Mouse (Mus musculus) frontal cortex, adult (tissue): Measurements from ENCODE around the gene Fpgs.

Source experiments
- ATAC-seq: cut with Nextera tagmentation; 2 replicates; pipeline ENCODE4 v1.9.2; 2017; ENCODE audit warnings: mild to moderate bottlenecking, moderate library complexity, mixed read lengths; ENCODE audit not compliant: low TSS enrichment

Gene Fpgs

DNA sequence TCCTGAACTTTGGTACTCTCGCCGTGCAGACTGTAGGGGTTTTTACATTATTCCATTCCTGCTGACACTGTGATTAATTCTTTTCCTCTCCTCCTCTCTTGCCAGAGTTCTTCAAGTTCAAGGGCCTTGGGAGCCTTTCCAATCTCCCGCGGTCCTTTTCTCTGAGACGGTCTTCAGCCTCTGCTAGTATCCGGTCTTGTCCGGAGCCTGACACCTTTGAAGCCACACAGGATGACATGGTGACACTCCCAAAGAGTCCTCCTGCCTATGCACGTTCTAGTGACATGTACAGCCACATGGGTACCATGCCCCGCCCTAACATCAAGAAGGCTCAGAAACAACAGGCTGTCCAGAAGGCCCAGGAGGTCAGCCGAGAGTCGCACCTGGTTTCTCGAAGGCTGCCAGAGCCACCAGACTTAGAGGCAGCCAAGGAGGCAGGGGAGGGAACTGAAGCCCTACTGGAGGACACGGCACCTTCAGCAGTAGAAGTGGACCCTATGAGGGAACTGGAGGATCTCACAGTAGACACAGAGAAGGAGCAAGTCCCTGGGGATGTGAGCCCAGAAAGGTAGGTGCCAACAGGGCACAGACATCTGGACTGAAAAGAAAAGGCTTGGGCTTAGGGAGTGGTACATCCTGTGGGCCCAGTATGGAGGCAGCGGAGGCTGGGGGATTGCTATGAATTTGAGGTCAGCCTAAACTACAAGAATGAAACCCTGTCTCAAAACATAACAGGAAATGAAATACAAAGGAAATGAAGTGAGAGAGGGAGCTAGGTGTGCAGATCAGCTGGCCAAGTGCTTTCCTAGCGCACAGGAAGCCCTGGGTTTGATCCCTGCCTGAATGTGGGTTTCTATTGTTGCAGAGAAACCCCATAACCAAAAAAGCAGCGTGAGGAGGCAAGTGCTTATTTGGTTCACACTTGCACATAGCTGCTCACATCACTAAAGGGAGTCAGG is 21.2 kb upstream of the Fpgs start:
- no peak for ATAC-seq

DNA sequence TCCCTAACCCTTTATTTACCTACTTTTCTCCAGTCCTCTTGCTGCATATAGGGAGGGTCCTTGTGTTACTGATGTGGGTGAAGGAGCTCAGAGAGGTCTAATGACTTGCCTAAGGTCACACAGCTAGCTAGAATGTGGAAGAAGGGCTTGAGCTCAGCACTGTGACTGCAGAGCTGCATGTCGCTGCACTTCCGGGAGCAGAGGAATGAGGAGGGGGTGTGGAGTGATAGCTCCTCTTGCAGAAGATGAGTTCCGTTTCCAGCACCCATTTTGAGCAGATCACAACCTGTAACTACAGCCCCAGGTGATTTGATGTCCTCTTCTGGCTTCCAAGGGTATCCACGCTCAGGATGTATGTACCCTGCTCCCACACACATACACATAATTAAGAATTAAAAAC is 20.2 kb upstream of the Fpgs start:
- ATAC-seq = no peak

DNA sequence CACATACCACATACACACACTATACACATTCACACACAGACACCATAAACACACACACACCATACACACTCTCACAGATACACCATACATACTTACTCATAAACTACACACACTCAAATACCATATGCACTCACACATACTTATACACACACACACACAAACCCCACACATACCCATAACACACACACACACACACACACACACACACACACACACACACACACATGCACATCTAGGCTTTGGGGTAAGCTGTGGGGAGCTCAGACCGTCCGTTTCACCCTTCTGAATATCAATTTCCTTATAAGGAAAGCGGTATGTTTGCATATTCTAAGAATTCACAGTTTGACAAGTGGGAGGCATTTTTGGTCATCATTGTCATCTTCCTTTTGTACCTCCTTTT is 18.6 kb upstream of the Fpgs start:
- ATAC-seq = no peak

DNA sequence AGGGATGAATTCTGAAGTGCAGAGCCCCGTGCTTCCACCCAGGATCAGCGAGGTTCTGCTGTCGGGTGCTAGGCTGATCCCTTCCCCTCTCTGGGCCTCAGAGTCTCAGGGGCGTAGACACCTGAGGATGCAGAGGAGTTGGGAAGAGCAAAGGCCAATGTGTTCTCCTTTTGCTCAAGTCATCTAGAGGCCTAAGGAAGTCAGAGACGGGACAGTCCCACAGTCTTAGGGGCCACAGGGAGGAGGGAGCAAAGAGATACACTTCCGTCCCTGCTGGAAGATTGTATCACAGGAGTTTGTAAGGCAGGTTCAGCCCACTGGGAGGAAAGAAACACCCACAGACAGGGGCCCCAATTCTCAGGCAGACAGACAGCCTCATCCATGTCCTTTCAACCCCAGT is 18.1 kb upstream of the Fpgs start:
- ATAC-seq = no peak

DNA sequence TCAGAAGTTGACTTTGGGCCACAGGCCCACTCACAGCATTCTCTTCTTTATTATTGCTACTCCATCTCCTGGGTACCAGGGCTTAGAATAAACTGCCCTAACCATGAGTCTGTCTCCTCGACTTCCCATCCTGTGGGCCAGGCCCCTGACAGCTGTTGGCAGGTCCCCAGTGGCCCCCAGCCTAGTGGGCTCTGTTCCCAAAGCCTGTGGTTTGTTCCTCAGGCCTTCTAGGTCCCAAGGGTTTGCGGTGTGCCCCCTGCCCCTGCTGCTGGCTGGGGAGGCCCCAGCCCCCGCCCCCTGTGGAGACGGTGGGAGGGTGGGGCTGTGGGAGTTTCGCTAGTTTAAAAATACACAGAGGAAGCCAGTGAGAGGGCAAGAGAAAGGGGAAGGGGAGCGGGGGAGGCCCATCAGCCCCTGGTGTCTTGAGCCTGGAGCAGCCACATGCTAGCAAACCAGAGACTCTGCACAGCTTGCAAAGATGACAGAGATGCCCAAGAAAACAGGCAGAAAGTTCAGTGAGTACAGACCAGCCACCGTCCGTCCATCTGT is 16.8 kb upstream of the Fpgs start, which contains the start of gene Sh2d3c:
Sh2d3c (plus strand) TSS at position 375 of the 549 bp plus-strand sequence.
- ATAC-seq = no peak

DNA sequence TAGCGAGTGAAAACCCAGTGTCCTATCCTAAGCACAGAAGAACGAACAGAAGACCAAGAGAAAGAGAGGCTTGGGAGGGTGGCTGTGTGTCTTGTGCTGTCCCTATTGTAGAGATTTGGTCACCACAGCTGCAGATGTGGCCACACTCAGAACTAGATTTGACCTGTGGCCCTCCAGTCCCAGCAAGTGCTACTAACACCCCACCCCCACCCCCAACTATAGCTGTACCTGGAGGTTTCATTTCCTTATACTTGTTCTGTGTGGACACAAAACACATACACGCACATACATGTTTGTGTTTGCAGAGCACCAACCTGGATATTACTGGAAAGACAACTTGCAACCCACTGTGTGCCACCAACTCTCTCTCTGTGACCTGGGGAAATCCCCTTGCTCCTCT is 16.1 kb upstream of the Fpgs start:
- ATAC-seq = no peak

DNA sequence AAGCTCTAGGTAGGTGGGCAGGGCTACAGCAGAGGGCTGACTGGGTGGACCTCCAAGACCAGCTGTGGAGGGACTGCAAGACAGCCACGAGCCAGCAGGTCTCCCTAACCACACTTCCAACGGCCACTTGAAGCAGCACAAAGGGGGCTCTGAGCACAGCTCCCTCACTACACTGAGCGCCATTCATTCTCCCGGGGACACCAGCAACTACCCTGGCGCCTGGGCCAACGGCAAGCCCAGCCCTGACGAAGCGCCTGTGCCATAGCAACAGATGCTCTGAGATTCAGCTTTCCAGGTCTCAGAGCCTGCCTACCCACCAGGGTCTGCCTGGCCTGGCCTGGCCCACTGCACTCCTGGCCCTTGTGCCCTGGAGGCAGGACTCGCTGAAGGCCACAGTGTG is 14.8 kb upstream of the Fpgs start:
- ATAC-seq = no peak

DNA sequence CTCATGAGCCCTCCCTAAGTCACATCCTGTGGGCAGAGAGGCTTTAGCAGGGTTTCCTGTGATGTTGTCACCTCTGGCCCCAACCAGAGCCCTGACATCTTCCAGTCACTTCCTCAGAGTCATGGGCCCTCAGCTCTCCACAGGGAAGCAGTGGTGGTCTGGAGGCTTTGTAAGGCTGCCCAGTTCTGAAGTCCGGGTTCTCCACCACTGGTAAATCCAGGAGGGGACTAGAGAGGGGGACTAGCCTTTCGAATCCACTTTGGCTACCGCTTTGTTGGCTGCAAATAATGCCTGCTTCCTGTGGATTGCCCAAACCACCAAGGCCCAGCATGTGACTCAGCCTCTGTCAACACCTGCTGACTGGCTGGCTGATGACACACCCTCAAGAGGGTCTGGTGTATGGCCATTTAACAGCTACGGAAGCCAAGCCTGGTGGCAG is 11.1 kb upstream of the Fpgs start:
- ATAC-seq = no peak

DNA sequence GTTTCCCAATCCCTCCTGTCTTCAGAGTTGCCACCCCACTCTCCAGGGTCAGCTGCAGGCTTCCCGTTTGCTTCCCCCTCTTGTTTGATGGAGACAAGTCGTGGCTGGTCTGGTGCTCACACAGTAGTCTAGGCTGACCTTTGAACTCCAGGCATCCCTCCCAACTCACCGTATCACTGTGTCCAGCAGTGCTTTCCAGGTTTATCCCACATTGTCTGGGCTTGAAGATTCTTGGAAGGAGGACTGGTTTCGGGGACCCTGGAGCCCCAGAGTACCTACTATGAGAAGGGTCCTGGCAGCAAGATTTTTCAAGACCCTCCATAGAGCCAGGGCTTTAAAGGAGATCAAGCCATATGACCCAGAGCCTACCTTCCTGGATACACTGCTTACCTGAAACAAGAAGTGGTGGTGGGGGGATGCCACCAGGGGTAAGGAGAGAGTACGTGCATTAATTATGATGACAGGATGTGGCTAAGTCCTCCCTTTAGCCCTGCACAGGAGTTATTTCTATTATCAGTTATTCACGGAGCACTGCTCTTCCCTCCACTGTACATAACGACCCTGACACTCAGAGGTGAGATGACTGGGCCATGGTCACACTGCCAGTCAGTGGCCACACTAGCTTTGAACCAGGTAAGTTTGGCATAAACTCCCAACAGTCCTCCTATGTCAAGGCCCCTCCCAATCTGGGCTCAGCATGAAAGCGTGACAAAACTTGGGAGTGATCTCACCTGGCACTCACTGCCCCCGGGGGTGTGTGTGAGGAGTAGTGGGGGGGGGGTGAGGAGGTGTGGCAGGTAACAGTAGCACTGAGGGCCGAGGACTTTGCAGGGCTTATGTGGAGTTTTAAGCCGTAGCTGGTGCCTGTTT is 10.4 kb upstream of the Fpgs start:
- ATAC-seq = no peak

DNA sequence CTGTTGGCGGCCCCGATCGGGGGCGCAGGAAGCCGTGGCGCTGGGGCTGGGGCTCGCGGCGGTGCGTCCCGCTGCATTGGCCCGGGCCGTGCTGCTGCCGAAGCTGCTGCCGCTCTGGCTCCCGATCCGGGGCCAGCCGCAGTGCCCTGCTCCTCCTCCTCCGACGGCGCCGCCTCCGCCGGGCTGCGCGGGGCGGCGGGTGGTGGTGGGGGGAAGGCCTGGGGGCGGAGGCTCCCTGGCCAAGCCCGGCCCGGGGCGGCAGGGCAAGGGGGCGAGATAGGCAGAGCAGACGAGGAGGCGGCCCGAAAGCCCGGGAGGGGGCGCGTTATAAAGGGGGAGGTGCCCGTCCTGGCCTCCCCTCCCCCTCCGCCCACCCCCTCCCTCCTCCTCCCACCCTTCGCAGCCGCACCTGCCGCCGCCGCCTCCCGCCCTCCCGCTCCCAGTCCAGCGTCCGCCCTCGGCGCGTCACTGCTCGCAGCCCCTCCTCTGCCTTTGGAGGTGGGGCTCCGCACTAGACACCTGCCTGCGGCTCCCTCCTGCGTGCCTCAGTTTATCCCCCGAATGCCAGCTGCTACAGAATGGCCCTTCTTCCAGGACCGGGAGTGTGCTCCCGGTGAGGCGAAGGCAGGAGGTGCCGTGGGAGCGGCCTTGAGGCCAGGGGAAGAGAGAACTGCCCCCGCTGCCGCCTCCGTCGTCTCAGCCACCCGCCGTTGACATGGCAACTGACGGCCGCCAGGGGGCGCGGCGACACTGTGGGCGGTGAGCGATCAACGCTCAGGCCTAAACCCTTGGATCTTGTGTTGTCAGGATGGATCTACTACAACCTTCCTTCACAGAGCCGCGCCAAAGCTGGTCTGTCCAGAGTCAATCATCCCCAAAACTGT is 9.2 kb upstream of the Fpgs start, which contains the start of gene Cdk9:
Cdk9 (minus strand) TSS at position 143 of the 884 bp plus-strand sequence.
- ATAC-seq = peak; percentile 72

DNA sequence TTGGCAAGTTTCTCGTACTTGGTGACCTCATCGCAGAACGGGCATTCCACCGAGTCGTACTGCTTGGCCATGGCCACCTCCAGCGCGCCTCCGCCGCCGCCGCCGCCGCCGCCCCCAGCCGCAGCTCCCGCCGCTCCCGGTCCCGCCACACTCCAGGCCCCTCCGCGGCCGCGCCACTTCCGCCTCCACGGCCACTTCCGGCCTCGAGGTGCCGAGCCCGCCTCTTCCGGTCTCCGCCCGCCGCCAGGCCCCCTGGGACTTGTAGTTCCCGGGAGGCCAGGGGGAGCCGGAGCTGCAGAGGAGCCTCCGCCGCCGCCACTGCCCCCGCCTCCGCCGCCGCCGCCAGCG is 8.6 kb upstream of the Fpgs start:
- peak; percentile 83 for ATAC-seq

DNA sequence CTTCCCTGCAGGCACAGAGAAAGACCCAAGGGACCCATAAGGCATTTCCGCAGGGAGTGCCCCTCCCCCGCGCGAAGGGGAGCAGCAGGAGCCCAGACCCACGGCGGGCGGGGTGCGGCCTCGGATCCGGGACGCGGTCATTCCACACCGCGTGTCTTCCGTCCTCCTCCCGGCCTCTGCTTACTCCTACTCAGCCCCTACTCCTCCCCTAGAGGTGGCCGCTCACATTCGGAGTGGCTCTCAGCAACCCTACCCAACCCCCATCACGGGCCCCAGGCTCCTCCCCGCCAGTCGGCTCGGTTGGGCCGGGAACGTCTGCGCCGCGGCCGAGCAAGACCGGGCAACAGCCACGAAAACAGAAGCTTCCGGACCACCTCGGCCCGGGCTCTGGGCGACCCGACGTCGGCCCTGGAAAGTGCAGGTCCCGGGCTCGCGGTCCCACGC is 8.2 kb upstream of the Fpgs start:
- no peak for ATAC-seq

DNA sequence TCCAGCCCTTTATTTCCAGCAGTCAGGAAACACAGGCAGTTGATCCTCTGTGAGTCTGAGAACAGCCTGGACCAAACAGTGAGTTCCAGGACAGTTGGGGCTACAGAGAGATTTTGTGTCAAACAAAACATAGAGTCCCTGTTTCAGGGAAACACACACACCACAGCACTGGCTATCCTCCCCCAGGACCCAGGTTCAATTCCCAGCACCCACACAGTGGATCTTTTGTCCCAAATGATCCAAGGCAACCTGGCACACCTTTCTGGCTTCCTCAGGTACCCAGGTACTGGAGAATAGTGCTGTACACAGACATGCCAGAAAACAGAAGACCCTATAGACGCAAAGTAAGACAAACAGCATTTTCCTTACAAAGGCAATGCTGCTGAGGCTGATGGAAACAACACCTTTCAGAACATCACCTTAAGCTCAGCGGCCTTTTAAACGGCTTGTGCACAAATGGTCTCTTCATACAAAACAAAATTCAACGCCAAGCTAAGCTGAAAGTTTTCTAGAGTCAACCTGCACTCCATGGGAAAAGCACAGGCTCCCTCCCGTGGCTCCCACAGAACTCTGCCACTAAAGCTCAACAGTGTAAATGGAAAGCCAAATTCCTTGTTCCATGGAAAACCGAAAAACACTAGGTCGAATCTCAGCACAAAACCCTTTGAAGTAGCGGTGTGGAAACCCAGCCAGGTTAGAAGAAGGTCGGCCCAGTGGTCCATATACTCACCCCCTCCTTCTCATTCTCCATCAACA is 7.5 kb upstream of the Fpgs start:
- ATAC-seq = no peak

DNA sequence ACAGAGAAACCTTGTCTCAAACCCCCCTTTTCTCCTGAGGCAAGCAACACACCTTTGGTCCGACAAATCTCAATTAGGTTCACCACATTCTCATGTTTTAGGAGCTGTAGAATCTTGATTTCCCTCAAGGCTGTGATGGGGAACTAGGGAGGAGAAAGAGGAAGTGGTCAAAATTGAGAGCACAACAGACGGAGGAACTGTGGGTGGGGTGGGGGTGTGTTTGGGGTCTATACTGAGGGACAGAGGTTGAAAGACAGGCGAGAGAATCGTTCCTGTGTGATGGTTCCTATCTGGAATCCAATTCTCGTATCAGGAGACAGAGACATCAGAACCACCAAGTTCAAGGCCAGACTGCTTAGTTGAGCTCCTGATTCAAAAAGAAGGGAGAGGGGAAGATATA is 6.5 kb upstream of the Fpgs start:
- no peak for ATAC-seq

DNA sequence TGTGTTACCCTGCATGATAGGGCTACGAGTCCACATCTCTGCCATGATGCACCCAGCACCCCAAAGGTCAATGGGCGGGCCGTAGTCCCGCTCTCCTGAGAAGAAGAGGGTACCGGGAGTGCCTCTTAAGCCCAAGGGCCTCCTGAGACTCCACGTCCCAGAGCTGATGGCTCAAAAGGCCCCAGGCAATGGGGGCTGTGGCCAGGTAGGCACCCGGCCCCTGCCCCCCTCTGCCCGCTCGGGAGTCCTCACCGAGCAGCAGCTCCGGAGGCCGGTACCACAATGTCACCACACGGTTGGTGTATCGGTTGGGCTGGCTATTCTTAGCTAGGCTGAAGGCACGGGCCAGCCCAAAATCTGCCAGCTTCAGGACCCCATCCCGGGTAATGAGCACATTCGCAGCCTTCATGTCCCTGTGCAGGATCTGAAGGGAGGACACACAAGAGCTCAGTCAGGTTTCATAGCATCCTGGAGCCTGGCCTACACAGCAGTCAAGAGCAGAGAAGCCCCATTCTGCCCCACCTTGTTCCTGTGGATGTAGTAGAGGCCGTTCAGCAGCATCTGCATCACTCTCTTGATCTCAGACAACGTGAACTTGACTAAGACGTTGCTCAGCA is 5.7 kb upstream of the Fpgs start:
- no peak for ATAC-seq

DNA sequence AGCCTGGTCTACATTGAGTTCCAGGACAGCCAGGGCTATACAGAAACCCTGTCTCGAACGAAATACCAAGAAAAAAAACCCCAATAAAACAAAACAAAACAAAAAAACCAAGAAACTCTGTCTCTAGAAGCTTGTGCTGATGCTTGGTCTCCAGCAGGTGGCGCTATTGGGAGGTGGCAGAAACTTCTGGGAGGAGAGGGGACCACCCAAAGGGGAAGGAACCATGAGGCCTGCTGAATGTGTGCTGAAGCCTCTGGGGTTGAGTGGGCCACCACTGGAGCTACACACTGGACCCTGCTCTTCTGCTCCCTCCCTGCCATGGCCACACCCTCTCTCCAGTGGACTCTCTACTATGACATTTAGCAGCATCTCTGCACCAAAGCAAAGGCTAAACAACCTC is 4.7 kb upstream of the Fpgs start:
- no peak for ATAC-seq

DNA sequence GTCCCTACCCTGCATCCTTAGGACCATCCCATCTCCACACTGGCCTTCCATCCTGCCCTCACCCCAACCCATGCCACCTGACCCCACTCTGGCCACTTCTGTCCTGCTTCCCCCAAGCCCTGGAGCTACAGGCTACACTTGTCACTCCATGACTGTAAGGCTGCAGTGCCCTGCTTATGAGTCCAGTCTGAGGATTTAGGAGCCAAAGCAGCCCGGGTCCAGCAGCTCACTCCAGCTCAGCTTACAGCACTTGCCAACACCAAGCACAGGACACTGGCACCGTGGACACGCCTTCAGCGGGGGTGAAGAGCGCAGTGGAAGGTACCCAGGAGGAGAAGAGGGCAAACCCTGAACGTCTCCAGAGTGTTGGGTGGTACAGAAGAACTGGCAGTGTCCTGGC is 3.0 kb upstream of the Fpgs start:
- ATAC-seq = no peak

DNA sequence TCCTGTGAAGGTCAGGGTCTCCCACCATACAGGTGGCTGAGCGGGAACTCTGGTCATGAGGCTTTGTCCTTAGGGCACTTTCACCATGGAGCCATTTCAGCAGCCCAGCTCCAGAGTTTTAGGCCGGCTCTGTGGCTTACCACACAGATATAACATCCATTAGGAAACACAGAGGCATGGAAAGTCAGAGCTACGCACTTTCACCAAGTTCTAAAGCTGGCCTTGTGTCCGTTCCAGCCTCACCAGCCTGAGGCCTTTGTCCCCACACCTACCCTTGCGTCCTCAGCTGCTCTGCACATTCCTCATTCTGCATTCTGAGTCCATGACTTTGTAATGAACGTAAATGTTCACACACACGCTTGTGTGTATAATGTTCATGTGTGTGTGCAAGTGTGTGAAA is 1.1 kb upstream of the Fpgs start:
- ATAC-seq = no peak

DNA sequence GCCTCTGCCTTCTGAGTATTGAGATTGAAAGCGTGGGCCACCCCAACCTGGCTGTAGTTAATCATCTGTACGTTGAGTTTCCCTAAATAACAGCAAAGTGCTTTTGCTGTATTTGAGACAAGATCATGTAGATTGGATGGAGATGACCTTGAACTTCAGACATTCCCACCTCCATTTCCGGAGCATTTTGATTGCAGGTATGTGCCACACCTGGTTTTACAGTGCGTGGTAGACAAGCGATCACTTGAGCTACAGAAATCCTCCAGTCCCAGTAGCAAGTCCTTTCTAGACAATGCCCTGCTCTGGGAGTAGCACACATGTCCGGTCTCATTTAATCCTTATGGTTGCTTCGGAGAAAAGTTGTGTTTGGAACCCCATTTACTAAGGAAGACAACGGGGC is 899 bp downstream of the Fpgs start:
- ATAC-seq = no peak
